Mouse (Mus musculus): Measurements from ENCODE around the gene Hic1.

DNA sequence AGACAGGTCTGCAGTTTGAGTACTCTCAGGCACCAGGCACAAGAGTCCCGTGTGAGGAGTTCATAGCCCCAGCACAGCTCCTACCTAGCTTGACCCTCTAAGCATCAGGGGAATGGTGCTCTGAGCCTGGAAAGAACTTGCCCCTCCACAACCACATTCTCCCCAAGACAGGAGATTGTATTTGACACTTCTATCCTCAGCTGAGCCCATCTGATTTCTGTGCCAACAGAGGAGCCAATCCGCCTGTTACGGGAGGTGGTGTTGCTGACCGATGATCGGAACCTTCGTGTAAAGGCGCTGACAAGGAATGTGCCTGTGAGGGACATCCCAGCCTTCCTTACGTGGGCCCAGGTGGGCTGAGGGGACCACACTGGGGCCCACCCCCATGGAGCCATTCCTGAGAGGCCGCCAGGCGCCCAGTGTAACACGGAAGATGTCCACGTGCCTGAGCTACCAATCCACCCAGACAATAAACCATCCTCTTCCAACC lies 6.7 kb downstream of the Hic1 start:
- no peak for TF ChIP-seq CTCF (IDR thresholded peaks at IDR 0.05; ENCODE audit: control insufficient read depth, insufficient read depth, insufficient read length)
- TF ChIP-seq MAX (IDR thresholded peaks at IDR 0.05): no peak

All from C2C12 (cell line).